Mouse (Mus musculus) heart, adult 8-10 months (tissue): ENCODE results near the gene Abcd3. TPM values are rescaled to one million over a fixed set of nuclear protein-coding genes. Genes with fewer than 3 reads are reported as not detected.

ENCODE experiments used
- DNase-seq: peaks from one replicate; pipeline ENCODE4 v3.0.0; 2022; ENCODE audit warnings: low spot score
- total RNA-seq, 4 experiments: library from RNA; stranded (reverse); gene quantifications; 2 replicates each; pipeline ENCODE4 v1.2.4; 2022

The Abcd3 gene
- total RNA-seq, 4 experiments from 2014 or later = 77.8 to 82.1 (median 79.9) TPM

DNA sequence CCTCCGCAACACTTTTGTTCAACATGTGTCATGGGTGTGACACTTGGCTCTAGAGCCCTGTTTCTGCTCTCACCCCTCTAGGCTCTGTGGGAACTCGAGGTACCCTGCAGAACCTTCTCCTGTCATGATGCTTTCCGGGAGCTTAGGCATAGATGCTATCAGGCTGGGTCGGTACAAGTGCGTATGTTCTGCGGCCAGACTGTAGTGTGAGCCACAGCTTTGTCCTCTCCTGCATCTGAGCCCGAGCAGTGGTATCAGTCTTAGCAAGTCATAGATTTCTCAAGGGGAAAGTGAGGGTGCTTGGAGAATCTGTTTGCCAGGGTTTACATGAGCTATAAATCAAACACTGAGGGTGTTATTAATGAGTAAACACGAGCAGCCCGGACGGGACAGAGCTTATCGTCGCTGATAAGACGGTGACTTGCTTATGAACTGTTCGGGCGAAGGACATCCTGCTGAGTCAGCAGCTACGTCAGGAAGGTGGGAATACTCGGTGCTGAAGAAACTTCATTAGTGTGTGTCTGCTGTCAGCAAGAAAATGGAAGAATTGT lies 101.9 kb downstream of the Abcd3 start:
- DNase-seq = no peak

DNA sequence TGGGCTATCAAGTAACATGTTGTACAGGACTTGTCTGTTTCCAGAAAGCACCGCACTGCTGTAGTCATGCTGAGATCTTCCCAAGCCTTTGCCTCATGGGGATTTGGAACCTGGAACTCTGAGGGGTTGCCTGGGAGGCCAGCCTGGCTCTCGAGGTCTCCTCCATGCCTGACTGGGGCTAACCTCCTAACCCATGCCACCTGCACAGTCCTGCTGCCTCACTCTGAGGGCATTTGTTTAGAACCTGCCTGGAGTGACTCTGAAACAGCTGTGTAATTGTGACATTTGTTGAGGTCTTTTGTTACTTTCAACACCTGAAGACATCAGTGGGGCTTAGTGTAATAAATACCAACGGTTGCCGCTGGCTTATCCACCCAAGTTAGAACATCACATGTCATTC lies 102.9 kb downstream of the Abcd3 start:
- no peak for DNase-seq

DNA sequence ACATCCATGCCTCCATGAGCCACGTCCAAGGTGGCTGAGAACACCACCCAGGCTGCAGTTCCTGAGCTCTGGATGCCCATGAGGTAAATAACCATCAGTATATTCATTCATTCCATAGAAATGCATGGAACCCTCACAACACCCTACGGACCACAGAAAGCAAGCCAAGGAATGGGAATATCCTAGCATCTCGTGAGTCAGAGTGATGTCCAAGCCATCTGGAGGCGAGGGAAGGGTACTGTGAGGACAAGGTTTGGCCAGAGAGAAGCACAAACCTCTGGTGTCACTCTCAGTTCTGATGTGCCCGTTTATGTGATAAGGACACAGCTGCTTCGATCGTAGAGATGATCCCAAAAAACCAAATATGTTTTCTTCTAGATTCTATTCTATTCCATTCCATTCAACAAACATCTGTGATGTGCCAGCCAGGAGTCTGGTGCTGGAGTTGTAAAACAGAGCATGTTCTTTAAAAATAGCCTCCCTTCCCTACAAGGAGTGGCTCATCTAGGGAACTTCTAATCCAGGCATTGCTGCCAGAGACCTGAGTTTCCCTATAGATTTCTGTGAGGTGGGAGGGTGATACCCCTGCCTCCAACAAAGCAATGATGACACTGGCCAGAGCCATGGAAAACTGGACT lies 104.1 kb downstream of the Abcd3 start:
- DNase-seq = no peak

Other genes with a start within 250 kb of the Abcd3 start
- not detected for gene 4930432M17Rik, start 144.5 kb downstream of the Abcd3 start, total RNA-seq
- 10 to 100 TPM; 21.5 to 33.6 (median 24.0) TPM for gene F3, start 91.8 kb downstream of the Abcd3 start, total RNA-seq
- gene Arhgap29, start 137.2 kb upstream of the Abcd3 start, total RNA-seq = 10 to 100 TPM; 33.4 to 38.6 (median 37.2) TPM
- gene Abca4, start 229.1 kb upstream of the Abcd3 start, total RNA-seq = 1 to 10 TPM; 1.8 to 2.7 (median 2.3) TPM